Mouse (Mus musculus) small intestine, adult 2 months (tissue): ENCODE data around the gene Olfr1272. TPM values are rescaled to one million over a fixed set of nuclear protein-coding genes. Genes with fewer than 3 reads are reported as not detected.
"Not testable (repeated sequence)": the region's sequence is repeated elsewhere in the genome, so short reads cannot be mapped to it uniquely, and the experiment has no call there.

Experiments used
- H3K27ac ChIP-seq: fragments of 200-500 bp; 2 replicates; pipeline ENCODE4 v1.5.1; 2012; ENCODE audit warnings: low read depth, low read length, control low read depth, inconsistent platforms; ENCODE audit not compliant: insufficient read depth
- H3K27me3 ChIP-seq: fragments of 200-500 bp; 2 replicates; pipeline ENCODE4 v1.6.1; 2012; ENCODE audit warnings: mild to moderate bottlenecking, moderate library complexity, low read length, inconsistent platforms; ENCODE audit not compliant: control insufficient read depth, insufficient read depth
- H3K36me3 ChIP-seq: fragments of 200-500 bp; 2 replicates; pipeline ENCODE4 v1.6.1; 2012; ENCODE audit warnings: mild to moderate bottlenecking, low read length, control low read depth, inconsistent platforms; ENCODE audit not compliant: control insufficient read depth, insufficient read depth
- H3K4me1 ChIP-seq: fragments of 200-500 bp; 2 replicates; pipeline ENCODE4 v1.6.1; 2012; ENCODE audit warnings: low read length, inconsistent platforms, mixed read lengths; ENCODE audit not compliant: control insufficient read depth, insufficient read depth, insufficient read length
- H3K4me3 ChIP-seq: fragments of 200-500 bp; 2 replicates; pipeline ENCODE4 v1.5.1; 2012; ENCODE audit warnings: low read depth, mild to moderate bottlenecking, control low read depth, inconsistent platforms, low read length, moderate library complexity
- CTCF ChIP-seq: fragments of 200-500 bp; IDR thresholded peaks from 2 replicates; pipeline ENCODE4 v1.5.1; 2012; ENCODE audit warnings: low read depth, mild to moderate bottlenecking, control low read depth, inconsistent platforms, low read length, moderate library complexity, mixed read lengths; ENCODE audit not compliant: insufficient replicate concordance, insufficient read length; ENCODE audit errors: extremely low read depth
- POLR2A ChIP-seq: fragments of 200-500 bp; IDR thresholded peaks from 2 replicates; pipeline ENCODE4 v1.6.1; 2012; ENCODE audit warnings: low read depth, mild to moderate bottlenecking, control low read depth, inconsistent platforms, low read length, moderate library complexity
- WGBS: fragments of 180-500 bp; shearing (Covaris S2); methylation state at CpG from one replicate; pipeline ENCODE4 v1.1.7; 2018; 5-methylcytosine and 5-hydroxymethylcytosine counted together
- polyA plus RNA-seq: library from polyadenylated mRNA; depleted of rRNA; stranded (reverse); fragments of >200 nt; gene quantifications from 2 replicates; pipeline ENCODE4 v1.2.3, GENCODE M21; 2012; rRNA removed

The Olfr1272 gene
- not detected in 2 replicates for polyA plus RNA-seq

GRCm38 (mm10) chr2:90292741-90293140 is at the start of gene Olfr1272:
TSS of gene Olfr1272 (minus strand) at chr2:90292841.
- Histone ChIP-seq H3K27ac (no peak within 1 kb of the TSS), H3K4me3 (no peak within 1 kb of the TSS), H3K4me1 (no peaks in the 10 kb centered on the region), H3K27me3 (no peaks in the 10 kb centered on the region), H3K36me3 (no peaks in the 10 kb centered on the region)
- TF ChIP-seq POLR2A (no peak), CTCF (no peak)
- WGBS = 92% methylated on average over 6 of the region's 6 CpGs

GRCm38 (mm10) chr2:90321900-90322299 is 29.3 kb upstream of the Olfr1272 start, which contains the start of gene Gm13769:
TSS of gene Gm13769 (plus strand) at chr2:90322200.
- whole genome bisulfite sequencing = no CpG with 5 or more reads among the region's 6 CpGs
- H3K4me1 ChIP-seq = not testable (repeated sequence)

GRCm38 (mm10) chr2:90270932-90271331 is 21.7 kb downstream of the Olfr1272 start, which contains the start of gene Olfr1271:
TSS of gene Olfr1271 (minus strand) at chr2:90271032.
- TF ChIP-seq POLR2A = no peak
- no peak for TF ChIP-seq CTCF
- no peak within 1 kb of the TSS for H3K27ac ChIP-seq
- no peaks in the 10 kb centered on the region for H3K27me3 ChIP-seq
- 82% methylated on average over 2 of the region's 2 CpGs for WGBS
- H3K4me3 ChIP-seq = no peak within 1 kb of the TSS
- no peaks in the 10 kb centered on the region for H3K36me3 ChIP-seq
- no peaks in the 10 kb centered on the region for H3K4me1 ChIP-seq

More at GRCm38 (mm10) chr2:90321900-90322299, 29.3 kb upstream of the Olfr1272 start, which contains the start of gene Gm13769:
- H3K27ac ChIP-seq, H3K4me3 ChIP-seq, H3K36me3 ChIP-seq, H3K27me3 ChIP-seq: not testable (repeated sequence)

GRCm38 (mm10) chr2:90257492-90257891 is 35.1 kb downstream of the Olfr1272 start, which contains the start of gene Olfr142:
TSS of gene Olfr142 (minus strand) at chr2:90257592.
- Histone ChIP-seq H3K4me1 (no peaks in the 10 kb centered on the region), H3K27ac (no peak within 1 kb of the TSS), H3K36me3 (no peaks in the 10 kb centered on the region), H3K4me3 (no peak within 1 kb of the TSS), H3K27me3 (no peaks in the 10 kb centered on the region)
- whole genome bisulfite sequencing = 92% methylated on average over 4 of the region's 4 CpGs
- TF ChIP-seq CTCF (no peak), POLR2A (no peak)

Other genes starting within 250 kb of the Olfr1272 start
- gene Olfr140, start 229.2 kb downstream of the Olfr1272 start, polyA plus RNA-seq = not detected in 2 replicates
- gene Olfr1269, start 171.4 kb downstream of the Olfr1272 start, polyA plus RNA-seq = not detected in 2 replicates
- gene Olfr32, start 150.5 kb downstream of the Olfr1272 start, polyA plus RNA-seq = not detected in 2 replicates
- not detected in 2 replicates for gene Olfr1270, start 139.8 kb downstream of the Olfr1272 start, polyA plus RNA-seq
- gene Olfr1506, start 68.3 kb downstream of the Olfr1272 start, polyA plus RNA-seq = not detected in 2 replicates
- gene Olfr142, start 35.2 kb downstream of the Olfr1272 start, polyA plus RNA-seq = not detected in 2 replicates
- not detected in 2 replicates for gene Olfr1271, start 21.8 kb downstream of the Olfr1272 start, polyA plus RNA-seq
- not detected in 2 replicates for gene Gm13769, start 29.4 kb upstream of the Olfr1272 start, polyA plus RNA-seq
- gene Olfr1274-ps, start 105.8 kb upstream of the Olfr1272 start, polyA plus RNA-seq = not detected in 2 replicates